Mouse (Mus musculus) liver, embryonic 14.5 days (tissue): ENCODE measurements around the gene Ccdc152. TPM values are rescaled to one million over a fixed set of nuclear protein-coding genes. Genes with fewer than 3 reads are reported as not detected.

Source experiments
- ATAC-seq: fragments of 200-750 bp; cut with Nextera tagmentation; 2 replicates; pipeline ENCODE4 v1.8.0; 2017; ENCODE audit warnings: moderate number of reproducible peaks, mild to moderate bottlenecking, moderate library complexity; ENCODE audit not compliant: insufficient read depth
- DNase-seq, 3 experiments: peaks; one replicate each; pipeline ENCODE4 v3.0.0-alpha.2; 2012 to 2013; ENCODE audit warnings: low read depth in 3 of 3, low spot score in 3 of 3
- H3K27ac ChIP-seq: fragments of 300-500 bp; sonication (generic); 2 replicates; pipeline ENCODE4 v1.5.1; 2014; ENCODE audit warnings: moderate library complexity, mild to moderate bottlenecking, control low read depth, inconsistent platforms
- H3K27me3 ChIP-seq: fragments of 300-500 bp; sonication (generic); 2 replicates; pipeline ENCODE4 v1.6.1; 2014; ENCODE audit warnings: mild to moderate bottlenecking, low read length, moderate library complexity; ENCODE audit not compliant: control insufficient read depth, insufficient read depth
- H3K36me3 ChIP-seq: fragments of 300-500 bp; sonication (generic); replicated peaks from 2 replicates; pipeline ENCODE4 v1.6.1; 2014; ENCODE audit warnings: low read depth; ENCODE audit not compliant: control insufficient read depth, insufficient read depth
- H3K4me1 ChIP-seq, 2 experiments: fragments of 200-500 bp in 1 of 2; fragments of 300-500 bp in 1 of 2; sonication (generic) in 1 of 2; replicated peaks; 2 replicates each; pipeline ENCODE4 v1.6.1; 2012 to 2014; ENCODE audit warnings: antibody characterized with exemption in 1 of 2, inconsistent platforms in 1 of 2, low read length in 1 of 2; ENCODE audit not compliant: control insufficient read depth in 2 of 2, insufficient read depth in 2 of 2
- H3K4me2 ChIP-seq: fragments of 300-500 bp; sonication (generic); 2 replicates; pipeline ENCODE4 v1.6.1; 2014; ENCODE audit warnings: low read depth, mild to moderate bottlenecking, control low read depth, moderate library complexity
- H3K4me3 ChIP-seq, 2 experiments: fragments of 200-500 bp in 1 of 2; fragments of 300-500 bp in 1 of 2; sonication (generic) in 1 of 2; 2 replicates each; pipeline ENCODE4 v1.5.1; 2012 to 2014; ENCODE audit warnings: low read depth in 2 of 2, low read length in 2 of 2, mild to moderate bottlenecking in 2 of 2, control low read depth in 1 of 2, inconsistent platforms in 1 of 2, moderate library complexity in 1 of 2; ENCODE audit not compliant: insufficient read depth in 1 of 2
- H3K9ac ChIP-seq: fragments of 300-500 bp; sonication (generic); replicated peaks from 2 replicates; pipeline ENCODE4 v1.6.1; 2014; ENCODE audit warnings: mild to moderate bottlenecking, control low read depth, moderate library complexity
- H3K9me3 ChIP-seq: fragments of 300-500 bp; sonication (generic); 2 replicates; pipeline ENCODE4 v1.6.1; 2016; ENCODE audit warnings: low read length, mixed read lengths; ENCODE audit not compliant: control insufficient read depth
- CTCF ChIP-seq: IDR thresholded peaks from 2 replicates; pipeline ENCODE4 v1.5.1; 2016; ENCODE audit warnings: antibody characterized with exemption, low read depth, control low read depth
- EP300 ChIP-seq: IDR thresholded peaks from 2 replicates; pipeline ENCODE4 v1.6.1; 2016; ENCODE audit warnings: antibody characterized with exemption, low read depth
- WGBS: fragments of 180-500 bp; shearing (Covaris S2); extraction: QIAGEN DNeasy Blood & Tissue Kit; methylation state at CpG from one replicate; pipeline ENCODE4 v1.1.7; 2014; ENCODE audit not compliant: insufficient replicate concordance; 5-methylcytosine and 5-hydroxymethylcytosine counted together
- polyA plus RNA-seq, 2 experiments: library from polyadenylated mRNA; depleted of rRNA in 1 of 2; stranded (reverse) in 1 of 2; unstranded in 1 of 2; fragments of >200 nt; fragmentation: Nextera tagmentation in 1 of 2; extraction: Ambion mirVana in 1 of 2; gene quantifications; 2 replicates each; pipeline versions ENCODE4 v1.2.1 to v1.2.3; 2012 to 2014

Gene Ccdc152
- polyA plus RNA-seq (2012; rRNA removed) (0.90 and 2.7 TPM in 2 replicates), polyA plus RNA-seq (2014; fragmentation: Nextera tagmentation; extraction: Ambion mirVana) (0.56 and 0.95 TPM in 2 replicates)

- Histone ChIP-seq H3K27ac (no peak within 1 kb of the TSS), H3K4me1 (no peaks in the 10 kb centered on the region), H3K4me3 (no peak within 1 kb of the TSS), H3K4me2 (no peak within 1 kb of the TSS), H3K9me3 (no peaks in the 10 kb centered on the region), H3K9ac (no peak within 1 kb of the TSS), H3K27me3 (no peaks in the 10 kb centered on the region), H3K36me3 (no peaks in the 10 kb centered on the region)
- DNase-seq (no peak), ATAC-seq (no peak)
- WGBS: 82% methylated on average over 12 of the region's 12 CpGs
- TF ChIP-seq CTCF (no peak), EP300 (no peak)
Measured at GRCm38 (mm10) chr15:3303426-3303825, at the start of gene Ccdc152. TSS of gene Ccdc152 (minus strand) at chr15:3303526.

- Histone ChIP-seq H3K4me1 (no peaks in the 10 kb centered on the region), H3K27me3 (no peaks in the 10 kb centered on the region), H3K4me3 (no peak overlapping the region), H3K9ac (no peak overlapping the region), H3K9me3 (no peaks in the 10 kb centered on the region), H3K36me3 (no peaks in the 10 kb centered on the region), H3K4me2 (no peak overlapping the region), H3K27ac (no peak overlapping the region)
- WGBS: 43% methylated on average over 6 of the region's 6 CpGs
- TF ChIP-seq CTCF: no peak
- TF ChIP-seq EP300: no peak
- ATAC-seq: no peak
- no peak for DNase-seq
Measured at GRCm38 (mm10) chr15:3349306-3350064, 46.2 kb upstream of the Ccdc152 start.

- H3K4me2 ChIP-seq: no peak overlapping the region
- H3K4me1 ChIP-seq: no peaks in the 10 kb centered on the region
- no peak overlapping the region for H3K9ac ChIP-seq
- DNase-seq (no peak), ATAC-seq (no peak)
- no peaks in the 10 kb centered on the region for H3K36me3 ChIP-seq
- H3K27ac ChIP-seq: no peak overlapping the region
- no peak for TF ChIP-seq CTCF
- 58% methylated on average over 3 of the region's 3 CpGs for WGBS
- H3K9me3 ChIP-seq: no peaks in the 10 kb centered on the region
- H3K27me3 ChIP-seq: no peaks in the 10 kb centered on the region
- H3K4me3 ChIP-seq: no peak overlapping the region
Measured at GRCm38 (mm10) chr15:3346682-3347081, 43.4 kb upstream of the Ccdc152 start.

GRCm38 (mm10) chr15:3344555-3344954 is 41.2 kb upstream of the Ccdc152 start:
- H3K9ac ChIP-seq: no peak overlapping the region
- H3K4me3 ChIP-seq: no peak overlapping the region
- H3K4me1 ChIP-seq: no peaks in the 10 kb centered on the region
- TF ChIP-seq CTCF (no peak), EP300 (no peak)
- no peak overlapping the region for H3K27ac ChIP-seq
- DNase-seq (no peak), ATAC-seq (no peak)
- no peak overlapping the region for H3K4me2 ChIP-seq
- no peaks in the 10 kb centered on the region for H3K27me3 ChIP-seq
- 81% methylated on average over 4 of the region's 4 CpGs for WGBS
- no peaks in the 10 kb centered on the region for H3K36me3 ChIP-seq
- no peaks in the 10 kb centered on the region for H3K9me3 ChIP-seq

- Histone ChIP-seq H3K4me1 (no peaks in the 10 kb centered on the region), H3K9ac (no peak overlapping the region), H3K4me2 (no peak overlapping the region), H3K4me3 (no peak overlapping the region), H3K27ac (no peak overlapping the region), H3K36me3 (no peaks in the 10 kb centered on the region), H3K27me3 (no peaks in the 10 kb centered on the region), H3K9me3 (no peaks in the 10 kb centered on the region)
- no peak for DNase-seq
- 62% methylated on average over 4 of the region's 4 CpGs for WGBS
- TF ChIP-seq CTCF: no peak
- TF ChIP-seq EP300: no peak
- ATAC-seq: no peak
Measured at GRCm38 (mm10) chr15:3341806-3342582, 38.7 kb upstream of the Ccdc152 start.
